Comparison of ENCODE assay signal across 25 mouse cellular contexts in genomic region chr7:97136453-97136852, GRCm38 (mm10). TPM values are rescaled to one million over a fixed set of nuclear protein-coding genes. Genes with fewer than 3 reads are reported as not detected.
A peak's percentile ranks its signal among the peaks of the same experiment; 100 is the strongest.
DNase-seq lines count a peak whose midpoint lies in the region; ATAC-seq and TF ChIP-seq lines count a peak whose summit lies in the region.
"Had no signal": no experiment of that assay in that cellular context is flagged by ENCODE, and none has a peak within 500 bp of the region (broad histone marks: within the 10 kb centered on the region; RNA-seq: fewer than 3 reads in every experiment).

No protein-coding gene starts in this region.

- H3K9me3 ChIP-seq in lung, embryonic 14.5 days (ENCODE audit: low read depth, low read length), result peaks cover 6% of the 10 kb centered on the region
- peaks cover 16% of the 10 kb centered on the region for H3K9me3 ChIP-seq in G1E (replicated peaks)
- H3K9me3 ChIP-seq: kidney, embryonic 15.5 days had no signal

- TF ChIP-seq CTCF in lung, embryonic 14.5 days (IDR thresholded peaks at IDR 0.05; ENCODE audit: low read depth), result no peak
- TF ChIP-seq CTCF in lung, adult 2 months (IDR thresholded peaks at IDR 0.05; ENCODE audit: insufficient read depth, low read length), result no peak
- TF ChIP-seq CTCF in G1E (IDR thresholded peaks at IDR 0.05; ENCODE audit: low read depth, low read length), result no peak

- H3K27ac ChIP-seq in lung, embryonic 14.5 days (ENCODE audit: low read depth), result no peak overlapping the region; the same call in 1 of the 2 replicates
- H3K27ac ChIP-seq: embryonic facial prominence, embryonic 12.5 days; forebrain, embryonic 12.5 days; gastrocnemius, adult 2 months; hindbrain, postnatal 0 days; kidney, embryonic 15.5 days; limb, embryonic 13.5 days; liver, embryonic 14.5 days; midbrain, embryonic 10.5 days had no signal

- H3K4me1 ChIP-seq in lung, embryonic 14.5 days (ENCODE audit: insufficient read depth), result no peaks in the 10 kb centered on the region
- H3K4me1 ChIP-seq in lung, adult 2 months (ENCODE audit: control insufficient read depth, insufficient read depth, low read length), result no peaks in the 10 kb centered on the region
- peaks cover 12% of the 10 kb centered on the region for H3K4me1 ChIP-seq in G1E (ENCODE audit: insufficient read depth, low read depth, low read length)
- H3K4me1 ChIP-seq: embryonic facial prominence, embryonic 12.5 days; forebrain, embryonic 12.5 days; heart, embryonic 12.5 days; kidney, embryonic 15.5 days; limb, embryonic 13.5 days; midbrain, embryonic 10.5 days had no signal

- H3K36me3 ChIP-seq in lung, embryonic 14.5 days (ENCODE audit: insufficient read depth), result no peaks in the 10 kb centered on the region
- peaks cover 14% of the 10 kb centered on the region for H3K36me3 ChIP-seq in G1E (replicated peaks)
- H3K36me3 ChIP-seq: embryonic facial prominence, embryonic 12.5 days; forebrain, embryonic 12.5 days had no signal

- WGBS in lung, embryonic 14.5 days, result 52% methylated on average over 3 of the region's 3 CpGs
- 48% methylated on average over 3 of the region's 3 CpGs for WGBS in lung, adult 2 months

- no peak overlapping the region for H3K4me2 ChIP-seq in lung, embryonic 14.5 days
- H3K4me2 ChIP-seq: embryonic facial prominence, embryonic 12.5 days; forebrain, embryonic 12.5 days; heart, embryonic 12.5 days; kidney, embryonic 15.5 days; limb, embryonic 13.5 days had no signal

- DNase-seq in lung, embryonic 14.5 days, result peak; percentile 15
- no peak for DNase-seq in lung, adult 2 months
- DNase-seq in G1E (ENCODE audit: low spot score), result no peak
- DNase-seq in cerebellum, postnatal 36 days, result no peak
- no peak for DNase-seq in frontal cortex, postnatal 10 days (ENCODE audit: low spot score in 2 of 2)
- DNase-seq: adrenal gland, postnatal 14 days; cerebellum, adult 9-10 months; gastrocnemius, adult 2 months; heart, postnatal 10 days; kidney, postnatal 4 days; layer of hippocampus, adult 9-11 months; right cerebral cortex, postnatal 14 days; thymus, postnatal 25 days had no signal

- no peak overlapping the region for H3K4me3 ChIP-seq in lung, embryonic 14.5 days (ENCODE audit: low read depth, low read length)
- H3K4me3 ChIP-seq in lung, adult 2 months (replicated peaks; ENCODE audit: extremely low read depth, low read depth, low read length), result no peak overlapping the region
- H3K4me3 ChIP-seq in G1E (ENCODE audit: low read depth, low read length), result no peak overlapping the region; the same call in 1 of the 2 replicates
- H3K4me3 ChIP-seq: embryonic facial prominence, embryonic 12.5 days; erythroblast, embryonic 14.5 days; forebrain, embryonic 12.5 days; gastrocnemius, adult 2 months; heart, embryonic 12.5 days; kidney, embryonic 15.5 days; limb, embryonic 13.5 days; midbrain, embryonic 10.5 days had no signal

- H3K9ac ChIP-seq in lung, embryonic 14.5 days, result no peak overlapping the region
- H3K9ac ChIP-seq: embryonic facial prominence, embryonic 12.5 days; forebrain, embryonic 12.5 days; heart, embryonic 12.5 days; kidney, embryonic 15.5 days; limb, embryonic 13.5 days; liver, embryonic 14.5 days had no signal

- TF ChIP-seq POLR2A in lung, adult 2 months (IDR thresholded peaks at IDR 0.05; ENCODE audit: borderline replicate concordance, extremely low read depth, low read depth, low read length), result no peak

- no peak for ATAC-seq in lung, embryonic 14.5 days (ENCODE audit: insufficient read depth)
- ATAC-seq in G1E (ENCODE audit: extremely low read depth, insufficient number of reproducible peaks, low FRiP score, poor library complexity, severe bottlenecking), result peak; percentile 68
- peak; percentile 32 to 66; a peak in 2 of 4 replicates for ATAC-seq in hematopoietic stem cell, adult 5-6 weeks (replicated peaks in 1 of 2; ENCODE audit: insufficient read depth in 1 of 2, low FRiP score in 2 of 2, low TSS enrichment in 1 of 2, low read depth in 1 of 2, poor library complexity in 2 of 2, severe bottlenecking in 2 of 2)
- ATAC-seq in neutrophil, adult 5-6 weeks (ENCODE audit: extremely low read depth, insufficient number of reproducible peaks, low FRiP score, poor library complexity, severe bottlenecking), result peak; percentile 39; the same call in 1 of the 2 replicates
- ATAC-seq: hindbrain, postnatal 0 days; intestine, postnatal 0 days had no signal

- H3K27me3 ChIP-seq in lung, embryonic 14.5 days (ENCODE audit: insufficient read depth, low read length), result no peaks in the 10 kb centered on the region
- H3K27me3 ChIP-seq in G1E (ENCODE audit: insufficient read depth, low read length), result no peaks in the 10 kb centered on the region
- H3K27me3 ChIP-seq: embryonic facial prominence, embryonic 12.5 days; forebrain, embryonic 12.5 days; heart, embryonic 12.5 days; kidney, embryonic 15.5 days; limb, embryonic 13.5 days had no signal

RNA-seq across cellular contexts. Expression of gene Gab2, which starts 55.1 kb away (rescaled TPM):
- polyA plus RNA-seq in lung, embryonic 14.5 days (2014; fragmentation: Nextera tagmentation; extraction: Ambion mirVana), result 8.4 and 9.3 TPM in 2 replicates
- 22.6 and 25.8 TPM in 2 replicates for polyA plus RNA-seq in lung, adult 2 months (2012; rRNA removed)
- total RNA-seq in G1E (2014; fragmentation: Nextera tagmentation), result 80.3 and 88.6 TPM in 2 replicates
- 17.2 and 22.7 TPM in 2 replicates for total RNA-seq in G1E (2017)
- polyA plus RNA-seq in G1E (2012), result 7.9 and 13.2 TPM in 2 replicates
- 18.1 and 18.3 TPM in 2 replicates for total RNA-seq in hematopoietic stem cell, adult 5-6 weeks (2017)
- 32.5 and 36.3 TPM in 2 replicates for total RNA-seq in neutrophil, adult 5-6 weeks (2017)
